Mouse (Mus musculus) NIH3T3 (cell line): ENCODE results near the gene Olfr1087.
"Not testable (repeated sequence)": the region's sequence is repeated elsewhere in the genome, so short reads cannot be mapped to it uniquely, and the experiment has no call there.

Source experiments
- DNase-seq: peaks from one replicate; pipeline ENCODE4 v3.0.0-alpha.2; 2012; ENCODE audit warnings: low read depth

The Olfr1087 gene

GRCm38 (mm10) chr2:86698295-86698694 lies at the start of gene Olfr1087:
Gene Olfr1087, minus strand, starts transcription at chr2:86698395.
- DNase-seq = no peak

GRCm38 (mm10) chr2:86733601-86734000 lies 35.4 kb upstream of the Olfr1087 start, which contains the start of gene Olfr1089:
Gene Olfr1089, minus strand, starts transcription at chr2:86733701.
- no peak for DNase-seq

GRCm38 (mm10) chr2:86679992-86680391 lies 18.2 kb downstream of the Olfr1087 start, which contains the start of gene Olfr1086:
Gene Olfr1086, minus strand, starts transcription at chr2:86680092.
- no peak for DNase-seq

GRCm38 (mm10) chr2:86661919-86662318 lies 36.3 kb downstream of the Olfr1087 start, which contains the start of gene Olfr1085:
Gene Olfr1085, minus strand, starts transcription at chr2:86662019.
- no peak for DNase-seq

- DNase-seq = not testable (repeated sequence)
Measured at GRCm38 (mm10) chr2:86639625-86640024, 58.6 kb downstream of the Olfr1087 start, which contains the start of gene Olfr1084. Gene Olfr1084, minus strand, starts transcription at chr2:86639725.
